Mouse (Mus musculus) ovary, postnatal 10 days (tissue): ENCODE data around the gene Ldb1.
A peak's percentile ranks its signal among the peaks of the same experiment; 100 is the strongest.

Experiments
- DNase-seq: peaks from one replicate; pipeline ENCODE4 v3.0.0; 2022; ENCODE audit warnings: low spot score

Ldb1 gene

DNA sequence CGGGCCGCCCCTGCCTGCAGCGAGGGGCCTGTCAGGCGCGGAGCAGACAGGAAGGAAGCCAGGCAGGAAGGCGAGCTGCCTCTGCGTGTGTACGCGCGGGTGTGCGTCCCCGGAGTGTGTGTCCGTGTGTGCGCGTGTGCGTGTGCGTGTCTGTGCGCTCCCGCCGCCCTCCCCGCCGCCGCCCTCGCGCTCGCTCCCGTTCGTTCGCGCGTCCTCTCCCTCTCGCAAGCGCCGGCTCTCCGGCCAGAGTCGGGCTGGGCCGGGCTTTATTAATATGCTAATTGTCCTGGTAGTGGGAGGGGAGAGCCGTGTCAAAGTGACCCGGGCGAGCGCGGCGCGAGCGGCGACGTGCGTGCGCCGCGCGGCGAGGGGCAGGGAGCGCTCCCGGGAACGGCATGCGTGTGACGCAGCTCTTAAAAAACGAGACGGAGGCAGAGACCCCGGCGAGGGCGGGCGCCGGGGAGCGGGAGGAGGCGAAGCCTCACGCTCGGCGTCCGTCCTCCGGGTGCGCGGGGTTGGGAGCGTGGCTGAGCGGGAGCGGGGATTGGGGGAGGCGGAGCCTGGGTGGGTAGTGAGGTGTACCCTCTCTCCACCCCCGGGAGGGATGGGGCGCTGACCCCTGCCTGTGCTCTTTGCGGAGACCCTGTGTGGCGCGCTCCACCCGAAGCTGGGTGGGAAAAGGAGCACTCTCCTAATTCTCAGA is at the start of gene Ldb1:
Ldb1 (minus strand) TSS at position 222 of the 703 bp plus-strand sequence.
- DNase-seq = peak; percentile 69

DNA sequence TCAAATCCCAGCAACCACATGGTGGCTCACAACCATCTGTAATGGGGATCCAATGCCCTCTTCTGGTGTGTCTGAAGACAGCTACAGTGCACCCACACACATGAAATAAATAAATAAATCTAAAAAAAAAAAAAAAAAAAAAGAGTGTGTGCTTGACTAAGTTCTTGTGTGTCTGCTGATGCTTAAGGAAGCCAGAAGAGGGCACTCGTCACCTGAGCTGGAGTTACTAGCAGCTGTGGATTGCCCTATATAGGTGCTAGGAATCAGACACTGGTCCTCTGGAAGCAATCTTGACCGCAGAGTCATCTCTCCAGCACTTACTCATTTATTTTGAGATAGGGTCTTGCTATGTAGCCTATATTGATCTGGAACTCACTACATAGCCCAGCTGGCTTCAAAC is 49.1 kb upstream of the Ldb1 start:
- DNase-seq = no peak

DNA sequence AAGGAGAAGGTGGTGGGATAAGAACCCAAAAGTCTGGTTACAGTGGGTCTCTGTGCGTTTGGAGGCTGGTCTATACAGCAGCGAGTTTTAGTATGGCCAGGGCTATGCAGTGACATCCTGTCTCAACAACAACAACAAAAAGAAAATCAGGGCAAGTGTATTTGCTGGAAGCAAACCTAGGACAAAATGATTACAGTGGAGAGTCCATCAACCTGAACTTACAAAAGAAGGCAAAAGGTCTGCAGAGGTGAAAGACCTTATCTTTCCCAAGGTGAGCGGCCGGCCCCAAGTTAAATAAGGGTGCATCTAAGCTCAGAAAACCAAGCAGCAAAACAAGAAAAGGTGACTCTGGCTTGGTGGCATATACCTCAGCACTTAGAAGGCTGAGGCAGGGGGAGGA is 46.6 kb upstream of the Ldb1 start:
- DNase-seq = no peak

DNA sequence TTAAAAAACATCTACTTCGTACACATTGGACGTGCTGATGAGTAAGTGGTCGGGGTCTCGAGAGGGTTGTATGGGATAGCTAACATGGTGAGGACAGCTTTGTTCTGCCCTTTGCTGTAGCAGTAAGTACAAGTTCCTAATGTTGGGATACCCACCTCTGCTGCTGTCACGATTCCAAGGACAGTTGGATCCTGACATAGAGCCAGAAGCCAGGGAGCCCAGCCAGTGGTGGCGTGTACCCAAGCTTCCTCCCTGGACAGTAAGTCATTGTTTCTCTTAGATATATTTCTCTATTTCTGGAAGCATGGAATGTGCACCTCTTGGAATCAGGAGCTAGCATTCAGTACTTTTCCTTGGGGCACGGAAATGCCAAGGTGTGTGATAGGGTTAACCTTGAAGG is 42.9 kb upstream of the Ldb1 start:
- DNase-seq = no peak

DNA sequence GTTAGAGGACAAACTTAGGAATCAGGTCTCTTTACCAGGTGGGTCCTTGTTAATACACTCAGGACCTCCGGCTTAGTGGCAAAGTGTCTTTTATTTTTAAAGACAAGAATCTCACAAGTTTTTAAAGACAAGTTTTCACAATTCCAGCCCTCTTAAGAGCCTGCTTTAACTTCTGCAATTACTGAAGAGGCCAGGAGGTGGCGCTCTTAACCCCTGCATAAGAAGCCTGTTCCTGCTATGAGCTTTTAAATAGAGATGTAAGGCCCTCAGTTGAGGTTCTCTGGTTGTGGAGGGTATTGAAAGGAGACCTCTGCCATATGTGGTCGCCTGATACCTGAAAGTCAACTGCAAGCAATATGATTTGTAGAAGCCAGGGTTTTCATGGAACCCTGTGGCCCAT is 41.3 kb upstream of the Ldb1 start:
- no peak for DNase-seq

DNA sequence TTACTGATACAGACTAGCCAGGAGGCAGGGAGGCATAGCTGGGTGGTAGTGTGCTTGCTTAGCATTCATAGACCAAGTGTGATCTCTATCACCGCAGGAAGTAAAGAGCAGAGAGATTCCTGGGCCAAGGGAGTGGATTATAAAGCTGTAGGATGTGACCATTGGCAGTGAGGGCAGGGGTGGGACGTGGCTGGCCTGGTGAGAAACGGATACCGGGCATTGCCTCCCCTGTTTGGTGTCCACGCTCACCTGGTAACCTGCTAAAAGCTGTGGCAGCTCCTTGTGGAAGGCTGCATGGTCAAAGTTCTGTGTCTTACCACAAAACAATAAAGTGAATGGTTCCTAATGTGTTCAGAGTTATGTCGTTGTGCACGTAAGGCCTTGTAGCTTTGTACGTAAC is 40.2 kb upstream of the Ldb1 start:
- DNase-seq = no peak

DNA sequence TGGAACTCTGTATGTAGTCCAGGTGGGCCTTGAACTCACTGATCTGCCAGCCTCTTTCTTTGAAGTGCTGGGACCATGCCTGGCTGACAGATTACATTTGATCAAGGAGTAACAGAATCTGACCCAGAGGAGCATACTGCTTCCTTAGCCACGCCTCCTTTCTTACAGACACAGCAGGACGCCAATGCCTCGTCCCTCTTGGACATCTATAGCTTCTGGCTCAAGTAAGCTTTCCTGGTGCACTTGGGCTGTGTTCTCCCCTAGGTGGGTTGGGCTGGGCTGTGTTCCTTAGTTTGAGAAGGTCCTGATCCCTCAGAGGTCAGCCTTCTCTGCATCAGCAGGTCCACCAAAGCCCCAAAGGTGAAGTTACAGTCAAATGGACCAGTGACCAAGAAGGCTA is 33.5 kb upstream of the Ldb1 start:
- DNase-seq = no peak

DNA sequence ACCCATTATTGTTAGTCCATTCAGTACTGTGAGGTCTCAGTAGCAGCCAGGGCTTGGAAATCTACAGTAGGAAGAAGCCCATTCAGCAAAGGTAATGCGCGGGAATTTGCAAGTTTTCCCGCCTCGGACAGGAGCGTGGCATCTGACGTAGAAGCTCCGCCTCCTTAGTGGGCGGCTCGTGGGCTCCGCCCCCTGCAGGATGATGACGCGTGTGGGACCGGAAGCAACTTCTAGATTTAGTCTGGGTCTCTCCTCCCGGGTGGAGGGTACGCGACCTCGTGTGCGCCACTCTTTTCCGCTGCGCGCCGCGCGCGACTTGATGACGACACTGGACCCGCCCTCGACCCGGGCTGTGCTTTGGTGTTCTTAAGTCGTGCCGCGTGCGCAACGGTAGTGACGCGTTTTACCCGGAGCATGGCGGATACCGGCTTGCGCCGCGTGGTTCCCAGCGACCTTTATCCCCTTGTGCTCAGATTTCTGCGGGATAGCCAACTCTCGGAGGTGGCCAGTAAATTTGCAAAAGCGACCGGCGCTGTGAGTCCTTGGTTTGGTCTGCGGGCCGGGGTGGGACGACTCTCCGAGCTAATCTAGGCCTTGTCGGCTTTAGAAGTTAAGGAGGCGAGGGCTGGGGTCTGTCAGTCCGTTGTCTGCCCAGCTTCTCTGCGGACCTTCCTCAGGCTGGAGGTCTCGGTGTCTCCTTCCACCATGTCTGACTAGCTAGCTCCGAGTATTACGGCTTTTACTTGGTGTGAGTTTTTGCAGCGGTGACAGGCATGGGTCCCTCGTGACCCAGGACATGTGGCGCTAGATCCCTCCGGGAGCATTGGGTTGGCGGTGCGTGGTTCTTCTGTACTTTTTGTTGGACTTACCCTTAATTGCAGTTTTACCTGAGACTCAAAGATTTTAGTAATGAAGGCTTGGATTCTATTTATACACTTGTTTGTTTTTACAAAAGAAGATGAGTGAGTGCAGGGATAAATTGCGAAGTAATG is 30.9 kb upstream of the Ldb1 start, which contains the start of gene Nolc1:
Nolc1 (plus strand) TSS at position 248 of the 992 bp plus-strand sequence.
- DNase-seq = peak; percentile 95

DNA sequence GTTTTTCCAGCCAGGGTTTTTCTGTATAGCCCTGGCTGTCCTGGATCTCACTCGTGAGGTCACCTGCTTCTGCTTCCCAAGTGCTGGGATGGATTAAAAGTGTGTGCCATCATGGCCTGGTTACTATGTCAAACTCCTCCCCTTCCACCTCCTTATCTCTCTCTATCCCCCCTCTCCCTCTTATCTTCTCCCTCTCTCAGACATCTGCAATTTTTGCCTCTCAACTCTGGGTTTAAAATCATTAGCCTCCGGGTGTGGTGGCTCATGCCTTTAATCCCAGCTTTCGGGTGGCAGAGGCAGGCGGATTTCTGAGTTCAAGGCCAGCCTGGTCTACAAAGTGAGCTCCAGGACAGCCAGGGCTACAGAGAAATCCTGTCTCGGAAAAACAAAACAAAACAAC is 29.3 kb upstream of the Ldb1 start:
- no peak for DNase-seq

DNA sequence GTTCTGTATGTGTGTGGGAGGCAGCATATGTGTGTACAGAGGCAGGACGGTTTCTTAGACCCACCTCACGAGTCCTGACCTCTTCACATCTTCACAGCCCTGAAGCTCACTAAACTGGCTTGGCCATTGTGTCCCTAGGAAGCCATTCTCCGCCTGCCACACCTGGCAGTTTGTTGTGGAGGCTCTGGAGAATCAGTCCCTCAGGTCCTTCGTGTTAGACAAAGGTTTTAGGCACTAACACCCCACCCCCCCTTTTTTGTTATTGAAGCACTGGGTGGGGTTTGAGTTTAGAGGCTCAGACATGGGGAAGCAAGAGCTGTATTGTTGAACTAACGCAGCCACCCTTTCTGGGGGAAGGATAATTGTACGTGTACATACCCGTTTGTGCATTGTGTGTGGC is 28.3 kb upstream of the Ldb1 start:
- DNase-seq = no peak

DNA sequence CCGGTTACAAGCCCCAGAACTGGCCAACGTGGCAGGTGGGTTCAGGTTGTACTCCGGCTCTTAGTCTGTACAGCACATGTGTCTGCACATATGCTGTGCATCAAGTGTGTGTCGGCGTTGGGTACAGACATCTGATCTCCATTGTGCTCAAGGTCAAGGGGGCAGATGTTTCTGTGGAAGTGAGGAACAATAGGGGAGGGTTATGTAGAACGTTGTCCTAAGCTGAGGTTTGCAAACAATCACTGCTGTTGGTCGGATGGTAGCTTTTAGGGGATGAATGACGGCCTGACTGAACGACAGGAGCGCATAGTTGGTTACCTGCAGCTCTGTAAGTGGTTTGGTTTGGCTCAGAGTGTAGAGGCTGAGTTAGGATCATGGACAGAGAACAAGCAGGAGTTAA is 23.0 kb upstream of the Ldb1 start:
- no peak for DNase-seq

DNA sequence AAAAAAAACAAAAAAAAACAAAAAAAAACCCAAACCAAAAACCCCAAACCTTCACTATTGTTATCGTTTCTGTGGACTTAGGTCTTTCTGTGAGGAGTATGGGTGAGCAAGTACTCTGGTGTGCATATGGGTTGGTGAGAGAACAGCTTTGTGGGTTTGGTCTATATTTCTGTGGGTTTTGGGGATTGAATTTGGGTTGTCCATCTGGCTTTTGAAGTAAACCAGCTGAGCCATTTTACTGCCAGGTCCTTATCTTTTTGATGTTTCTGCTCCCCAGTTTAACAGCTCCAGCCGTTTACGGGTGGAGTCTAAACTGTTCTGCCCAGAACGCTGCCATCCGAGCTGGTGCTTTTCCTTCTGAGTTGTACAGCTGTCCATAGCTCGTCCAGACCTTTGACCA is 15.8 kb upstream of the Ldb1 start:
- DNase-seq = no peak

DNA sequence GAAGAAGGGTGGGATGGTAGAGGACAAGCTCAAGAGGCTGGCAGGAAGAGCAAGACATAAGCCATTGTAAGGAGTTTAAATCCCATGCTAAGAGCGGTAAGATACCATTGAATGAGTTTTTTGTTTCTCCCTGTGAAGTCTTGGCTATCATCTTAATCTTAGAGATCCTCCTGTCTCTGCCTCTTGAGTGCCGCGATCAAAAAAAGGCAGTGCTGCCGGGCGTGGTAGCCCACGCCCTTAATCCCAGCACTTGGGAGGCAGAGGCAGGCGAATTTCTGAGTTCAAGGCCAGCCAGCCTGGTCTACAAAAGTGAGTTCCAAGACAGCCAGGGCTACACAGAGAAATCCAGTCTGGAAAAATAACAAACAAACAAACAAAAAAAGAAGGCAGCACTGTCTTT is 13.5 kb upstream of the Ldb1 start:
- no peak for DNase-seq

DNA sequence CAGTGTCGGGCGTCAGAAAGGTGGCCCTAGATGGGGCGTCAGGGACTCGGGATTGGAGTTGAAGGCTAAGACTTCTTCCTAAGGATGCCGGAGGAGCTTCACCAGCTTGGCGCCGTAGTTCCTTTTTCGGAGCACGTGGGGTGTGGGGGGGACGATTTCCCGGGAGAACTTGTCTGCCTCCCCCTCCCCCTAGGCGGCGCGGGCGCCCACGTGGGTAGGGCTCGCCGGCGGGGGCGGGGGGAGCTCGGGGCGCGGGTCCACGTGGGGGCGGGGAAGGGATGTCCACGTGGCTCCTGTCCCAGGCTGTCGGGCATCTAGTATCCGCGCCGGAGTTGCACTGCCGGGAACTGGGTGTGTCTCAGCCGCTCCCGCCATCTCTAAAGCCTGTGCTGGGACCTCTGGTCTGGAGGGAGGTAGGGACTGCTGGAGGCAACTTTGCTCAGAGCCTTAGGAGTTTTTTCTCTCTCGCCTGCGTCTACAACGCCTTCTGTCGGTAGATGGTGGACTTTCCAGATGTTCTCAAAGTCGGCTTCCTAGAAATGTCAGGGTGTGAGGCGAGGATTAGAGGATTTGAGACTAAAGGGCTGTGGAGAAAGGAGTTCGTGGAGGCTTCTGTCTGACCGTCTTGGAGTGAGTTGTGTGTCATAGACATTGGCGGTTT is 12.1 kb upstream of the Ldb1 start:
- DNase-seq = peak; percentile 58

DNA sequence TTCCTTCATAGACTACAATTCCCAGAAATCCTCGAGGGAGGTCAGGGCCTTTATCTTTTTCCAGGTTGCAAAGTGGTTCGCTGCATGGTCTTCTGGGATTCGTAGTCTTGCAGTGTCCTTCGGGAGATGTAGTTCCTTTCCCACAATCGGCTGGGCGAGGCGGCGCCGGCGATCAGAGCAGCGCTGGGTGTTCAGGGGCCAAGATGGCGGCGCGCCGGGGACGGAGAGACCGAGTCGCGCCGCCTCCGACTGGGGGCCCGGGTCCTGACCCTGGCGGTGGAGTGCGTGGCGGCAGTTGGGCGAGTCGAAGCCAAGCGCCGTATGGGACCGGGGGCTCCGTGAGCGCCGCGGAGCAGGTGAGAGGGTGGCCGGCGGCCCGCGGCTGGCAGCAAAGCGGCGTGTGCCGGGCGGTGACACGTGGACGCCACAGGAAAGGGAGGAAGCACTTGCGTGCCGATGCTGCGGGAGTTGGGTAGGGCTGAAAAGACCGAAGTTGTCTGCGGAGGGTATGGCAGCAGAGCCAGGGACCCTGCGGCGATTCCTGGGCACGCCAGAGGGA is 11.5 kb upstream of the Ldb1 start:
- peak; percentile 75 for DNase-seq

DNA sequence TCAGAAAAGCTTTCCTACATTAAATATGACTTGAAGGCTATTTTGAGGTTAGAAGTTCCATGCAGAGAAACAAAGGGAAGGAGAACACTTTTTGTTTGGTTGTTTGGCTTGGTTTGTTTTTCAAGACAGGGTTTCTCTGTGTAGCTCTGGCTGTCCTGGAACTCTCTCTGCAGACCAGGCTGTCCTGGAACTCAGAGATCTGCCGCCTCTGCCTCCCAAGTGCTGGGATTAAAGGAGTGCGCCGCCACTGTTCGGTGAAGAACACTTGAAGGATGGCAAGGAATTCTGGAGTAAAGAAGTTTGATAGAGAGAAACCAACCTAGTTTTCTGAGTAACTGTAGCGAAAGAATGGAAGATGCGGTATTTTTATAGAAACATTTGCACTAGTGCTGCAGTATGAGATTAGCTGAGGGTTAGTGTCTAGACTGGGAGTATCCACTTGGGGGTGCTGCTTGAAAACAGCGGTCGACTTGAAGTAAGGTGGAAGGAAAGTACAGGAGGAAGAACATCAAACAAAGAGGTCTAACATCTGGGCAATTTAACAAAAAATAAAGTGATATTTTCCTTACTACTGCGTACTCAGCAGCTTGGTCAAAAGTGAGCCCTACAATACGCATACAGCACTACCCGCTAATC is 10.9 kb upstream of the Ldb1 start:
- no peak for DNase-seq

DNA sequence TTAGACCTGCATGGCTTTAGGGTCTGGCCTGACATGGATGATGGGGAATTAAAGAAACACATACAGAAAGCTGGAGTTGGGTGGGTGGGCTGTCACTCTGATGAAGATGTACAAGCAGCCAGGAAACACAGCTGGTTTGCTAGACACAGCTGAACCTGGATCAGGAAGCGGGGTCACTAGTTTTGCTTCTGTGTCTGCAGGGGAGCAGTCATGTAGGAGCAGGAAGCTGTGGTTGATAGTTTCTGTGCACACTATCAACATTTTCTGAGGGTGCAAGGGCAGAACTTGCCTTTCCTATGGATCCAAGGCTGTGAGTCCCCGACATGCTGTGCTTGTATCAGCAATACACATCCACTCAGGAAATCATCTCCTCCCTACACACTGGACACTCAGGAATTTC is 5.4 kb upstream of the Ldb1 start:
- no peak for DNase-seq

DNA sequence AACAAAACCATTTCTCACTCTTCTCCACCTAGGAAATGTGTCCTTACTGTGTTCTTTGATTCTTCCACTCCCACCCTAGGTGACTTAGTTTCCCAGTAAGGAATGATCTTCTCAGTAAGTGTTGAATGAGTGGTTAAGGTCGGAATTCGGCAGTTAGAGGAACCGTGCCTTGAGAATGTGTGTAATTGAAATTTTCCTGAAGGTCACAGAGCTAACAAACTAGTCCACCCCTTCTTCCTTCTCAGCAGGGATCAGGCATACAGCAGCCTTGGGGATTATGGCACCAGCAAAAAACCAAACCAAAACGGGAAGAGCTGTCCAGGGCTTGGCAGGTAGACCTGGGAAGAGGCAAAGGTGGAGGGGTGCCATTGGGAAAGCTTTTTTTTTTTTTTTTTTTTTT is 4.1 kb upstream of the Ldb1 start:
- no peak for DNase-seq

DNA sequence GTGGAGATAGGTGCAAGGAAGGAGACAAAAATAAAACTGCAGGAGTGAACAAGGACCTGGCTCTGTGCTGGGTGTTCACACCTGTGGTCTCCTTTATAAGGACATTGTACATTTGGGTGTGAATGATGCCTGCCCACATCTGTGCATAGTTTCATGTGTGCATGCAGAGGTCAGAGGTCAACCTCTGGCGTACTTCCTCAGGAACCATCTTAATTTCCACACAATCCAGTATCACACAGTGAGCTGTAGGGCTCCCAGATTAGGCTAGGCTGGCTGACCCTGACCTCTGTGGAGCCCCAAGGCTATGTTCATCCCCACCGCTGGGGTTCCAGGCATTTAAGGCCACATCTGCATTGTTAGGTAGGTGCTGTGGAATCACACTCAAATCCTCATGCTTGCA is 2.4 kb upstream of the Ldb1 start:
- no peak for DNase-seq

DNA sequence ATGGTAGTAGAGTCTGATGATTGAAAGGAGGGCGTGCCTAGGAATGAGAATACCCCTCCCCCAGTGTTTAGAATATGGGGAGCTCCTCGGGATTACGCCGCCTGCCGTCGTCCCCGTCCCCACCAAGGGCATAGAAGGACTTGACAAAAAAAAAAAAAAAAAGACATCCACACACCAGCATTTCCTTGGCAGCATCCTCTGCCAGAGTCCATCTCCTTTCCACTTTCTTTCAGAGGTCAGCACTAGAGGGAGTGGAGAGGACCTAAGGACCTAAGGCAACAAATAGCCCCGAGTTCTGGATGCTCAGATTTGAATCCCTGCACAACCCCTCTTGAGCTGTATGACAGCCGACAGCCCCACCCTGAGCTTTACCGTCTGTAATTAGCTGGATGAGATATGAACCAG is 1.6 kb upstream of the Ldb1 start:
- no peak for DNase-seq

DNA sequence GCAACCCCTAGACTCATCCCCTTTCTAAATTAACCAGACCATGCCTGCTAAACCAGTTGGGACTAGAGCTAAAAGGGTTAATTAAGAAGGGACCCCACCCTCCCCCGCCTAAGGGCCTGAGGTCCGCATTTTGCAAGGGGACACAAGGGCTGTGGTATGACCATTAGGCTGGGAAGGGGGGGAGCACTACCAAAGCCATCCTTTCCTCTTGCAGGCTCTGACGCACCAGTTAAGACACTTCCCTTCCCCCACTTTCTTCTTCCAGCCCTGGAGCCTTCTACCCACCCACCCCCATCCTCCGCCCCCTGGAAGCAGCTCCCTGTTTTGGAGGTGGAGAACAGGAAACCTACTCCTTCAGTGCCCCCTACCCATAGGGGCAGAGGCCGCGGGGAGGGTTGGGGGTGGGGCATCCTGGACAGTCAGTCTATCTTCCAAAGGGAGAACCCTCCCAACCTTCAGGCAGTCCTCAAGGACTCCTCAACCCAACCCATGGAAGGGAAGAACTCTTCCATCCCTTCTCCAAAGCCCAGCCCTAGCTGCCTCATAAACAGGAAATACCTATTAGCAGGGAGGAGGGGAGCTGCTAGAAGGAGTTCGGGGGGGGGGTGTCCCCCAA is 790 bp upstream of the Ldb1 start:
- DNase-seq = peak; percentile 55
